Mouse (Mus musculus) stomach, embryonic 14.5 days (tissue): ENCODE measurements around the gene Cpvl. TPM values are rescaled to one million over a fixed set of nuclear protein-coding genes. Genes with fewer than 3 reads are reported as not detected.

Experiments used
- ATAC-seq: fragments of 200-750 bp; cut with Nextera tagmentation; 2 replicates; pipeline ENCODE4 v1.8.0; 2017; ENCODE audit warnings: low read depth, moderate TSS enrichment; ENCODE audit not compliant: insufficient number of reproducible peaks, insufficient read depth, low FRiP score
- H3K27ac ChIP-seq: fragments of 300-500 bp; sonication (generic); 2 replicates; pipeline ENCODE4 v1.5.1; 2014; ENCODE audit warnings: mild to moderate bottlenecking, low read length, moderate library complexity, mixed read lengths
- H3K27me3 ChIP-seq: fragments of 300-500 bp; sonication (generic); 2 replicates; pipeline ENCODE4 v1.6.1; 2014; ENCODE audit warnings: low read length, control low read depth, mixed read lengths; ENCODE audit not compliant: control insufficient read depth, insufficient read depth
- H3K36me3 ChIP-seq: fragments of 300-500 bp; sonication (generic); 2 replicates; pipeline ENCODE4 v1.6.1; 2014; ENCODE audit warnings: mild to moderate bottlenecking, control low read depth, low read length, moderate library complexity, mixed read lengths; ENCODE audit not compliant: control insufficient read depth, insufficient read depth
- H3K4me1 ChIP-seq: fragments of 300-500 bp; sonication (generic); 2 replicates; pipeline ENCODE4 v1.6.1; 2014; ENCODE audit warnings: low read length, control low read depth, mixed read lengths; ENCODE audit not compliant: control insufficient read depth, insufficient read depth
- H3K4me2 ChIP-seq: fragments of 300-500 bp; sonication (generic); replicated peaks from 2 replicates; pipeline ENCODE4 v1.6.1; 2014; ENCODE audit warnings: low read depth, low read length, control low read depth
- H3K4me3 ChIP-seq: fragments of 300-500 bp; sonication (generic); 2 replicates; pipeline ENCODE4 v1.5.1; 2014; ENCODE audit warnings: low read depth, low read length, control low read depth
- H3K9ac ChIP-seq: fragments of 300-500 bp; sonication (generic); replicated peaks from 2 replicates; pipeline ENCODE4 v1.6.1; 2014; ENCODE audit warnings: low read depth, mild to moderate bottlenecking, control low read depth, low read length, moderate library complexity, mixed read lengths
- H3K9me3 ChIP-seq: fragments of 300-500 bp; sonication (generic); 2 replicates; pipeline ENCODE4 v1.6.1; 2016; ENCODE audit warnings: low read depth, low read length, control low read depth; ENCODE audit not compliant: control insufficient read depth
- WGBS: fragments of 180-500 bp; shearing (Covaris S2); extraction: QIAGEN DNeasy Blood & Tissue Kit; methylation state at CpG from one replicate; pipeline ENCODE4 v1.1.7; 2014; 5-methylcytosine and 5-hydroxymethylcytosine counted together
- polyA plus RNA-seq: library from polyadenylated mRNA; unstranded; fragments of >200 nt; fragmentation: Nextera tagmentation; extraction: Ambion mirVana; gene quantifications from 2 replicates; pipeline ENCODE4 v1.2.1, GENCODE M21; 2014

The Cpvl gene
- polyA plus RNA-seq, 1 experiment from 2014 or later: not detected

- no peaks in the 10 kb centered on the region for H3K36me3 ChIP-seq
- no peak overlapping the region for H3K4me2 ChIP-seq
- 0 out of 2 replicates have a peak, but pooled peaks have one; percentile 49 for ATAC-seq
- H3K9me3 ChIP-seq: no peaks in the 10 kb centered on the region
- H3K9ac ChIP-seq: no peak overlapping the region
- peaks cover 18% of the 10 kb centered on the region for H3K4me1 ChIP-seq
- WGBS: 57% methylated on average over 3 of the region's 3 CpGs
- H3K4me3 ChIP-seq: no peak overlapping the region
- H3K27me3 ChIP-seq: no peaks in the 10 kb centered on the region
- H3K27ac ChIP-seq: no peak overlapping the region
Observed at GRCm38 (mm10) chr6:53853546-53853945, 124.9 kb downstream of the Cpvl start.

- Histone ChIP-seq H3K4me3 (no peak overlapping the region), H3K36me3 (no peaks in the 10 kb centered on the region), H3K27me3 (no peaks in the 10 kb centered on the region), H3K9me3 (no peaks in the 10 kb centered on the region), H3K4me1 (no peaks in the 10 kb centered on the region), H3K4me2 (no peak overlapping the region), H3K27ac (no peak overlapping the region), H3K9ac (no peak overlapping the region)
- no peak for ATAC-seq
- 96% methylated on average over 17 of the region's 17 CpGs for WGBS
Observed at GRCm38 (mm10) chr6:53844626-53845025, 133.8 kb downstream of the Cpvl start.

DNA sequence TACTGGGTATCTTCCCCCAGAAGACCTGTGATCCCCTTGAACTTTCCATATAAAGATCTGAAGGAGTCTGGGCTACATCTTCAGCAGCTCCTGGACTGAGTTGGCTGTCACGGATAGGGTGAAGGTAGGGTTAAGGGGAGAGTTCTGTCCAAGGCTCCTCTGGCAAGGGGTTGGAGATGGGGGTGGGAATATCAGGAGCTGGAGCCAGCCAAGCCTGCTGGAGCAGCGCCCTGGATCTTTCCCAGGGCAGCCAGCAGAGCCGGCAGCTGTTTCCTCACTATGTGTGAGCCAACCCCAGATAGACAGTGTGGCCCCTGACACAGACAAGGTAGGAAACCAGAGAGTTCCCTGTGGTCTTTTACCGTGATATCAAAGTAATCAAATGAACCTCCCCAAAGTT, 153.3 kb downstream of the Cpvl start:
- H3K9me3 ChIP-seq: peaks cover 2% of the 10 kb centered on the region; the same call in 1 of the 2 replicates
- no peak overlapping the region for H3K27ac ChIP-seq
- WGBS: 55% methylated on average over 4 of the region's 4 CpGs
- ATAC-seq: no peak
- H3K4me1 ChIP-seq: no peaks in the 10 kb centered on the region
- H3K27me3 ChIP-seq: no peaks in the 10 kb centered on the region
- H3K4me2 ChIP-seq: no peak overlapping the region
- no peaks in the 10 kb centered on the region for H3K36me3 ChIP-seq
- no peak overlapping the region for H3K9ac ChIP-seq
- no peak overlapping the region for H3K4me3 ChIP-seq

Other genes with a start within 250 kb of the Cpvl start
- 24.0 TPM in 2 replicates for gene Tril, start 157.8 kb downstream of the Cpvl start, polyA plus RNA-seq
- 19.0 and 19.1 TPM in 2 replicates for gene Chn2, start 60.9 kb upstream of the Cpvl start, polyA plus RNA-seq